Mouse (Mus musculus): ENCODE measurements around the gene Clip1. TPM values are rescaled to one million over a fixed set of nuclear protein-coding genes. Genes with fewer than 3 reads are reported as not detected.

Clip1 gene
- polyA plus RNA-seq, 1 experiment from 2014 or later = 74.6 TPM

GRCm38 (mm10) chr5:123626631-123627030, 57.8 kb downstream of the Clip1 start:
- Histone ChIP-seq H3K9me3 (replicated peaks) (no peaks in the 10 kb centered on the region), H3K4me3 (no peak overlapping the region), H3K27ac (no peak overlapping the region), H3K4me1 (no peaks in the 10 kb centered on the region), H3K9ac (no peak overlapping the region), H3K36me3 (peaks cover 49% of the 10 kb centered on the region), H3K4me2 (replicated peaks) (no peak overlapping the region), H3K27me3 (no peaks in the 10 kb centered on the region)
- ATAC-seq (ENCODE audit: low FRiP score) = no peak
- WGBS = 32% methylated on average over 8 of the region's 8 CpGs

- Histone ChIP-seq H3K4me2 (replicated peaks) (no peak overlapping the region), H3K9me3 (replicated peaks) (no peaks in the 10 kb centered on the region), H3K9ac (no peak overlapping the region), H3K4me1 (no peaks in the 10 kb centered on the region), H3K4me3 (no peak overlapping the region), H3K27ac (no peak overlapping the region), H3K36me3 (peaks cover 51% of the 10 kb centered on the region), H3K27me3 (no peaks in the 10 kb centered on the region)
- 52% methylated on average over 13 of the region's 13 CpGs for WGBS
- ATAC-seq (ENCODE audit: low FRiP score) = no peak
Measured at GRCm38 (mm10) chr5:123622421-123622820, 62.0 kb downstream of the Clip1 start.

- H3K36me3 ChIP-seq = peaks cover 63% of the 10 kb centered on the region
- WGBS = 87% methylated on average over 2 of the region's 2 CpGs
- H3K4me3 ChIP-seq = no peak overlapping the region
- no peak overlapping the region for H3K4me2 ChIP-seq (replicated peaks)
- no peak for ATAC-seq (ENCODE audit: low FRiP score)
- no peaks in the 10 kb centered on the region for H3K27me3 ChIP-seq
- no peak overlapping the region for H3K27ac ChIP-seq
- H3K9ac ChIP-seq = no peak overlapping the region
- no peaks in the 10 kb centered on the region for H3K4me1 ChIP-seq
- no peaks in the 10 kb centered on the region for H3K9me3 ChIP-seq (replicated peaks)
Measured at GRCm38 (mm10) chr5:123618558-123618957, 65.9 kb downstream of the Clip1 start.

- Histone ChIP-seq H3K27me3 (no peaks in the 10 kb centered on the region), H3K9me3 (replicated peaks) (no peaks in the 10 kb centered on the region), H3K9ac (no peak overlapping the region), H3K4me2 (replicated peaks) (no peak overlapping the region), H3K36me3 (peaks cover 68% of the 10 kb centered on the region), H3K4me3 (no peak overlapping the region), H3K4me1 (no peaks in the 10 kb centered on the region), H3K27ac (no peak overlapping the region)
- no peak for ATAC-seq (ENCODE audit: low FRiP score)
- WGBS = 94% methylated on average over 24 of the region's 24 CpGs
Measured at GRCm38 (mm10) chr5:123614246-123614645, 70.2 kb downstream of the Clip1 start.

GRCm38 (mm10) chr5:123609843-123610242, 74.6 kb downstream of the Clip1 start:
- Histone ChIP-seq H3K4me3 (no peak overlapping the region), H3K27ac (no peak overlapping the region), H3K4me1 (no peaks in the 10 kb centered on the region), H3K27me3 (no peaks in the 10 kb centered on the region), H3K4me2 (replicated peaks) (no peak overlapping the region), H3K9ac (no peak overlapping the region), H3K36me3 (peaks cover 81% of the 10 kb centered on the region), H3K9me3 (replicated peaks) (no peaks in the 10 kb centered on the region)
- WGBS = 33% methylated on average over 4 of the region's 4 CpGs
- no peak for ATAC-seq (ENCODE audit: low FRiP score)

GRCm38 (mm10) chr5:123609416-123609815, 75.0 kb downstream of the Clip1 start:
- Histone ChIP-seq H3K9ac (no peak overlapping the region), H3K36me3 (peaks cover 78% of the 10 kb centered on the region), H3K4me2 (replicated peaks) (no peak overlapping the region), H3K9me3 (replicated peaks) (no peaks in the 10 kb centered on the region), H3K27ac (no peak overlapping the region), H3K4me1 (no peaks in the 10 kb centered on the region), H3K4me3 (no peak overlapping the region), H3K27me3 (no peaks in the 10 kb centered on the region)
- 98% methylated on average over 7 of the region's 7 CpGs for WGBS
- ATAC-seq (ENCODE audit: low FRiP score) = no peak

- Histone ChIP-seq H3K9me3 (replicated peaks) (no peaks in the 10 kb centered on the region), H3K4me2 (replicated peaks) (no peak overlapping the region), H3K4me3 (no peak overlapping the region), H3K27me3 (no peaks in the 10 kb centered on the region), H3K4me1 (no peaks in the 10 kb centered on the region), H3K36me3 (peaks cover 71% of the 10 kb centered on the region), H3K9ac (no peak overlapping the region), H3K27ac (no peak overlapping the region)
- WGBS = 58% methylated on average over 3 of the region's 3 CpGs
- no peak for ATAC-seq (ENCODE audit: low FRiP score)
Measured at GRCm38 (mm10) chr5:123607211-123607669, 77.2 kb downstream of the Clip1 start.

GRCm38 (mm10) chr5:123603496-123603895, 80.9 kb downstream of the Clip1 start:
- Histone ChIP-seq H3K36me3 (peaks cover 74% of the 10 kb centered on the region), H3K4me2 (replicated peaks) (no peak overlapping the region), H3K27me3 (no peaks in the 10 kb centered on the region), H3K9ac (no peak overlapping the region), H3K4me1 (no peaks in the 10 kb centered on the region), H3K4me3 (no peak overlapping the region), H3K27ac (no peak overlapping the region), H3K9me3 (replicated peaks) (no peaks in the 10 kb centered on the region)
- WGBS = 40% methylated on average over 11 of the region's 11 CpGs
- ATAC-seq (ENCODE audit: low FRiP score) = no peak

- ATAC-seq (ENCODE audit: low FRiP score) = no peak
- H3K27ac ChIP-seq = no peak overlapping the region
- WGBS = 85% methylated on average over 6 of the region's 6 CpGs
- H3K9me3 ChIP-seq (replicated peaks) = no peaks in the 10 kb centered on the region
- H3K4me3 ChIP-seq = no peak overlapping the region
- H3K4me1 ChIP-seq = no peaks in the 10 kb centered on the region
- H3K9ac ChIP-seq = no peak overlapping the region
- no peak overlapping the region for H3K4me2 ChIP-seq (replicated peaks)
- H3K27me3 ChIP-seq = no peaks in the 10 kb centered on the region
- H3K36me3 ChIP-seq = peaks cover 70% of the 10 kb centered on the region
Measured at GRCm38 (mm10) chr5:123602174-123602573, 82.2 kb downstream of the Clip1 start.

- Histone ChIP-seq H3K4me3 (no peak overlapping the region), H3K27me3 (no peaks in the 10 kb centered on the region), H3K4me1 (no peaks in the 10 kb centered on the region), H3K9ac (no peak overlapping the region), H3K4me2 (replicated peaks) (no peak overlapping the region), H3K27ac (no peak overlapping the region), H3K36me3 (peaks cover 55% of the 10 kb centered on the region), H3K9me3 (replicated peaks) (no peaks in the 10 kb centered on the region)
- ATAC-seq (ENCODE audit: low FRiP score) = no peak
- 52% methylated on average over 6 of the region's 6 CpGs for WGBS
Measured at GRCm38 (mm10) chr5:123599319-123599718, 85.1 kb downstream of the Clip1 start.

GRCm38 (mm10) chr5:123593622-123594280, 90.7 kb downstream of the Clip1 start:
- H3K4me1 ChIP-seq = no peaks in the 10 kb centered on the region
- ATAC-seq (ENCODE audit: low FRiP score) = no peak
- no peak overlapping the region for H3K27ac ChIP-seq
- 82% methylated on average over 10 of the region's 10 CpGs for WGBS
- H3K9me3 ChIP-seq (replicated peaks) = no peaks in the 10 kb centered on the region
- no peak overlapping the region for H3K4me3 ChIP-seq
- no peaks in the 10 kb centered on the region for H3K27me3 ChIP-seq
- H3K36me3 ChIP-seq = peaks cover 58% of the 10 kb centered on the region
- no peak overlapping the region for H3K4me2 ChIP-seq (replicated peaks)
- no peak overlapping the region for H3K9ac ChIP-seq

- Histone ChIP-seq H3K27ac (no peak overlapping the region), H3K4me1 (no peaks in the 10 kb centered on the region), H3K4me3 (no peak overlapping the region), H3K9me3 (replicated peaks) (no peaks in the 10 kb centered on the region), H3K4me2 (replicated peaks) (no peak overlapping the region), H3K9ac (no peak overlapping the region), H3K36me3 (peaks cover 57% of the 10 kb centered on the region), H3K27me3 (no peaks in the 10 kb centered on the region)
- WGBS = 81% methylated on average over 6 of the region's 6 CpGs
- ATAC-seq (ENCODE audit: low FRiP score) = no peak
Measured at GRCm38 (mm10) chr5:123580043-123580442, 104.4 kb downstream of the Clip1 start.

- Histone ChIP-seq H3K4me2 (replicated peaks) (no peak overlapping the region), H3K4me3 (no peak overlapping the region), H3K27ac (no peak overlapping the region), H3K27me3 (no peaks in the 10 kb centered on the region), H3K4me1 (peaks cover 7% of the 10 kb centered on the region), H3K36me3 (peaks cover 40% of the 10 kb centered on the region), H3K9me3 (replicated peaks) (no peaks in the 10 kb centered on the region), H3K9ac (no peak overlapping the region)
- no peak for ATAC-seq (ENCODE audit: low FRiP score)
- 82% methylated on average over 3 of the region's 3 CpGs for WGBS
Measured at GRCm38 (mm10) chr5:123576696-123577095, 107.7 kb downstream of the Clip1 start.
